Mouse (Mus musculus) lung, embryonic 14.5 days (tissue): ENCODE results near the gene P2rx7. TPM values are rescaled to one million over a fixed set of nuclear protein-coding genes. Genes with fewer than 3 reads are reported as not detected.

ENCODE experiments used
- ATAC-seq: fragments of 200-750 bp; cut with Nextera tagmentation; 2 replicates; pipeline ENCODE4 v1.8.0; 2017; ENCODE audit warnings: mild to moderate bottlenecking, moderate TSS enrichment, moderate library complexity; ENCODE audit not compliant: insufficient read depth
- DNase-seq: peaks from one replicate; pipeline ENCODE4 v3.0.0-alpha.2; 2015
- H3K27ac ChIP-seq: fragments of 300-500 bp; sonication (generic); 2 replicates; pipeline ENCODE4 v1.5.1; 2014; ENCODE audit warnings: low read depth, mild to moderate bottlenecking, moderate library complexity
- H3K27me3 ChIP-seq: fragments of 300-500 bp; sonication (generic); 2 replicates; pipeline ENCODE4 v1.6.1; 2014; ENCODE audit warnings: low read length, control low read depth; ENCODE audit not compliant: insufficient read depth
- H3K36me3 ChIP-seq: fragments of 300-500 bp; sonication (generic); 2 replicates; pipeline ENCODE4 v1.6.1; 2014; ENCODE audit warnings: control low read depth; ENCODE audit not compliant: insufficient read depth
- H3K4me1 ChIP-seq: fragments of 300-500 bp; sonication (generic); 2 replicates; pipeline ENCODE4 v1.6.1; 2014; ENCODE audit warnings: antibody characterized with exemption, control low read depth; ENCODE audit not compliant: insufficient read depth
- H3K4me2 ChIP-seq: fragments of 300-500 bp; sonication (generic); 2 replicates; pipeline ENCODE4 v1.6.1; 2014; ENCODE audit warnings: mild to moderate bottlenecking
- H3K4me3 ChIP-seq: fragments of 300-500 bp; sonication (generic); 2 replicates; pipeline ENCODE4 v1.5.1; 2014; ENCODE audit warnings: low read depth, low read length
- H3K9ac ChIP-seq: fragments of 300-500 bp; sonication (generic); 2 replicates; pipeline ENCODE4 v1.6.1; 2014
- H3K9me3 ChIP-seq: fragments of 300-500 bp; sonication (generic); 2 replicates; pipeline ENCODE4 v1.6.1; 2016; ENCODE audit warnings: low read depth, low read length, control low read depth
- CTCF ChIP-seq: IDR thresholded peaks from 2 replicates; pipeline ENCODE4 v1.5.1; 2016; ENCODE audit warnings: antibody characterized with exemption, low read depth
- WGBS: fragments of 180-500 bp; shearing (Covaris S2); extraction: QIAGEN DNeasy Blood & Tissue Kit; methylation state at CpG from one replicate; pipeline ENCODE4 v1.1.7; 2014; 5-methylcytosine and 5-hydroxymethylcytosine counted together
- polyA plus RNA-seq: library from polyadenylated mRNA; unstranded; fragments of >200 nt; fragmentation: Nextera tagmentation; extraction: Ambion mirVana; gene quantifications from 2 replicates; pipeline ENCODE4 v1.2.1, GENCODE M21; 2014

The P2rx7 gene
- 1.3 and 2.7 TPM in 2 replicates for polyA plus RNA-seq

DNA sequence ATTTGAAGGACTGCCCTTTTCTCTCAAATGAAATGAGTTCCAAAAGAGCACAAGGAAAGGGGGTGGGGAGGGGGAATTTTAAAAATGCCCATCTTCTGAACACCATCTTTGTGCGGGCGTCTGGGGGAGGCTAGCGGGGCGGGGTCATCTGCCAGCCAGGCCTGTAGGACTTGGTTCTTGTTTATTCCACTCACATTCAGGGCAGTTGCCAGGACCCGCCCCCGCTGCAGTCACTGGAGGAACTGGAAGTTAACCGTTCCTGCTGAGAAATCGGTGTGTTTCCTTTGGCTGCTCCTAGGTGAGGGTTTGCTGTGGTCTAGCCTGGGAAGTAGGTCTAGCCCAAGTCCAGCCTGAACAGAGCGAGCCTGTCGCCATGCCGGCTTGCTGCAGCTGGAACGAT, at the start of gene P2rx7:
P2rx7 (plus strand) TSS at position 211 of the 400 bp plus-strand sequence.
- H3K27me3 ChIP-seq, result no peaks in the 10 kb centered on the region
- peak within 1 kb of the TSS; percentile 29; the same call in 1 of the 2 replicates for H3K4me2 ChIP-seq
- H3K9ac ChIP-seq, result no peak within 1 kb of the TSS; the same call in 1 of the 2 replicates
- ATAC-seq (no peak), DNase-seq (peak; percentile 42)
- 0 out of 2 replicates have a peak, but pooled peaks cover 4% of the 10 kb centered on the region for H3K4me1 ChIP-seq
- H3K36me3 ChIP-seq, result no peaks in the 10 kb centered on the region
- WGBS, result 56% methylated on average over 12 of the region's 12 CpGs
- no peak within 1 kb of the TSS for H3K4me3 ChIP-seq
- 0 out of 2 replicates have a peak within 1 kb of the TSS, but pooled peaks have one; percentile 24 for H3K27ac ChIP-seq
- H3K9me3 ChIP-seq, result no peaks in the 10 kb centered on the region
- TF ChIP-seq CTCF, result no peak

- ATAC-seq (no peak), DNase-seq (peak; percentile 72)
- H3K4me1 ChIP-seq, result no peaks in the 10 kb centered on the region
- no peak overlapping the region for H3K4me3 ChIP-seq
- H3K27me3 ChIP-seq, result no peaks in the 10 kb centered on the region
- H3K27ac ChIP-seq, result no peak overlapping the region
- no peaks in the 10 kb centered on the region for H3K9me3 ChIP-seq
- peaks cover 55% of the 10 kb centered on the region for H3K36me3 ChIP-seq
- no peak for TF ChIP-seq CTCF
- H3K4me2 ChIP-seq, result no peak overlapping the region
- WGBS, result 72% methylated on average over 4 of the region's 4 CpGs
- no peak overlapping the region for H3K9ac ChIP-seq
Measured at GRCm38 (mm10) chr5:122595470-122595869, 48.2 kb upstream of the P2rx7 start.

- peak; percentile 84 for ATAC-seq
- 21% methylated on average over 11 of the region's 11 CpGs for WGBS
- H3K27ac ChIP-seq, result peak overlapping the region; percentile 3; the same call in 1 of the 2 replicates
- H3K36me3 ChIP-seq, result peaks cover 61% of the 10 kb centered on the region
- H3K9ac ChIP-seq, result no peak overlapping the region
- no peaks in the 10 kb centered on the region for H3K27me3 ChIP-seq
- no peak overlapping the region for H3K4me2 ChIP-seq
- no peaks in the 10 kb centered on the region for H3K4me1 ChIP-seq
- peak; percentile 80 for DNase-seq
- peak; percentile 34 for TF ChIP-seq CTCF
- H3K9me3 ChIP-seq, result no peaks in the 10 kb centered on the region
- H3K4me3 ChIP-seq, result no peak overlapping the region
Measured at GRCm38 (mm10) chr5:122602233-122602632, 41.5 kb upstream of the P2rx7 start.

- H3K27ac ChIP-seq, result no peak overlapping the region
- peaks cover 54% of the 10 kb centered on the region for H3K36me3 ChIP-seq
- no peak for TF ChIP-seq CTCF
- no peaks in the 10 kb centered on the region for H3K9me3 ChIP-seq
- H3K27me3 ChIP-seq, result no peaks in the 10 kb centered on the region
- H3K4me3 ChIP-seq, result no peak overlapping the region
- no peaks in the 10 kb centered on the region for H3K4me1 ChIP-seq
- no peak overlapping the region for H3K4me2 ChIP-seq
- ATAC-seq, result no peak
- DNase-seq, result no peak
- WGBS, result 85% methylated on average over 2 of the region's 2 CpGs
- no peak overlapping the region for H3K9ac ChIP-seq
Measured at GRCm38 (mm10) chr5:122604894-122605293, 38.8 kb upstream of the P2rx7 start.

- Histone ChIP-seq H3K27me3 (no peaks in the 10 kb centered on the region), H3K4me1 (0 out of 2 replicates have a peak, but pooled peaks cover 5% of the 10 kb centered on the region), H3K9ac (0 out of 2 replicates have a peak overlapping the region, but pooled peaks have one; percentile 30), H3K36me3 (peaks cover 17% of the 10 kb centered on the region; the same call in 1 of the 2 replicates), H3K4me3 (no peak overlapping the region), H3K27ac (peak overlapping the region; percentile 21; the same call in 1 of the 2 replicates), H3K9me3 (no peaks in the 10 kb centered on the region), H3K4me2 (0 out of 2 replicates have a peak overlapping the region, but pooled peaks have one; percentile 3)
- 50% methylated on average over 5 of the region's 5 CpGs for WGBS
- TF ChIP-seq CTCF, result no peak
- DNase-seq, result no peak
- no peak for ATAC-seq
Measured at GRCm38 (mm10) chr5:122611651-122612050, 32.1 kb upstream of the P2rx7 start.

- H3K4me3 ChIP-seq, result peak within 1 kb of the TSS; percentile 84
- H3K9me3 ChIP-seq, result no peaks in the 10 kb centered on the region
- peak within 1 kb of the TSS; percentile 72 for H3K4me2 ChIP-seq
- no peak for TF ChIP-seq CTCF
- H3K36me3 ChIP-seq, result 0 out of 2 replicates have a peak, but pooled peaks cover 11% of the 10 kb centered on the region
- H3K9ac ChIP-seq, result peak within 1 kb of the TSS; percentile 87
- ATAC-seq (peak; percentile 90), DNase-seq (peak; percentile 99)
- under 1% methylated on average over 66 of the region's 67 CpGs for WGBS
- no peaks in the 10 kb centered on the region for H3K27me3 ChIP-seq
- 0 out of 2 replicates have a peak, but pooled peaks cover 5% of the 10 kb centered on the region for H3K4me1 ChIP-seq
- H3K27ac ChIP-seq, result peak within 1 kb of the TSS; percentile 86
Measured at GRCm38 (mm10) chr5:122613908-122614732, 29.6 kb upstream of the P2rx7 start, which contains the start of gene Ift81. Gene Ift81, minus strand, starts transcription at chr5:122614518.

DNA sequence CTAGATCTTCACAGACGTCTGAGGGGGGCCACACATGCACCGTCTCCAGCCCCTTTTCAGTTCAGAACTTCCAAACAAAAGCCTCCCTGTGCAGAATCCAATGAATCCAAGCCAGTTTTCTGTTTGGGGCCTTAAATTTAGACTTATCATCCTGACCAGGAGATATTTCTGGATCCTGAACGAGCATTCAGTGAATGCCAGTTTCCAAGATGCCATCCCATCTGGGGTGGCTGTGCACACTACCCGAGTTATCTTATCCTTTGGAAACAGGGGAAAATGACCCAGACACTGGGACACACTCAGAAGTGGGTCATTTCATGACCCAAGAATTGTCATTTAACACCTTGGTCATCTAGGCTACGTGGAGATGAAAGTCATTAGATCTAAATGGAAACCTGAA, 26.0 kb upstream of the P2rx7 start:
- ATAC-seq (no peak), DNase-seq (no peak)
- 73% methylated on average over 5 of the region's 5 CpGs for WGBS
- Histone ChIP-seq H3K4me2 (no peak overlapping the region), H3K4me1 (no peaks in the 10 kb centered on the region), H3K27me3 (no peaks in the 10 kb centered on the region), H3K4me3 (no peak overlapping the region), H3K9ac (no peak overlapping the region), H3K36me3 (no peaks in the 10 kb centered on the region), H3K9me3 (no peaks in the 10 kb centered on the region), H3K27ac (no peak overlapping the region)
- TF ChIP-seq CTCF, result no peak
